Mouse (Mus musculus): ENCODE measurements at regions not wholly inside any gene's neighbourhood (a gene's known extent, or its start where the extent isn't known, plus 50 kb on each side); places are given as distances from the start of the nearest gene placed in this dataset.

DNA sequence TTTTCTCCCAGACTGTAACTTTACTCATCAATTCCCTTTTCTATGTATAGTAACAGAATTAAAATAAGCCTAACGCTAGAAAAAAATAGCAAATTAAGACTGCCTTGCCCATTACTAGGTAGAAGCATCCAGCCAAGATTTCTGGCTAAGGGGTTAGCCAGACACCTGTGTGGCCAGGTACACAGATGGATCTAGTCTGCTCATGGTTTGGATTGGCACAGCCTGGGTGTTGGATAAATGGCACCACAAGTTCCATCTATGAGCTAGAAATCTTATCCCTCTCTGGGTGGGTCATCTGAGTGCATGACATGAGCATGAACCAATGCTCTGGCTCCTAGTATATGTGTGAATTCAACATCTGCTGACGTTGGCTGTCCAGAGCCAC, 383.7 kb downstream of the Zfp536 start:
- no peak for TF ChIP-seq CTCF (IDR thresholded peaks at IDR 0.05; ENCODE audit: borderline replicate concordance, insufficient read depth, low read depth, low read length)
- no peak for TF ChIP-seq POLR2A (IDR thresholded peaks at IDR 0.05; ENCODE audit: borderline replicate concordance, insufficient read depth, low read length)

Measured in cerebellum, adult 2 months (tissue).